Mouse (Mus musculus): ENCODE measurements around the gene Zscan5b. TPM values are rescaled to one million over a fixed set of nuclear protein-coding genes. Genes with fewer than 3 reads are reported as not detected.

The Zscan5b gene
- polyA plus RNA-seq, 1 experiment from 2014 or later: not detected

GRCm38 (mm10) chr7:6283451-6284075 is 61.5 kb downstream of the Zscan5b start:
- peak; percentile 95 for DNase-seq (ENCODE audit: low spot score)
- H3K36me3 ChIP-seq (ENCODE audit: control insufficient read depth, insufficient read depth, low read length): no peaks in the 10 kb centered on the region
- H3K4me3 ChIP-seq (ENCODE audit: low read depth, low read length): peak overlapping the region; percentile 51
- H3K27me3 ChIP-seq (replicated peaks; ENCODE audit: control insufficient read depth, insufficient read depth, low read length): no peaks in the 10 kb centered on the region
- peaks cover 9% of the 10 kb centered on the region; the same call in 1 of the 2 replicates for H3K4me1 ChIP-seq (replicated peaks; ENCODE audit: control insufficient read depth, insufficient read depth, low read length)
- H3K27ac ChIP-seq (ENCODE audit: low read depth): peak overlapping the region; percentile 87
- no peaks in the 10 kb centered on the region for H3K9me3 ChIP-seq (ENCODE audit: control insufficient read depth, low read length)
- peak overlapping the region; percentile 50 for H3K4me2 ChIP-seq (ENCODE audit: low read length)
- WGBS: under 1% methylated on average over 23 of the region's 23 CpGs
- peak; percentile 54 for ATAC-seq (replicated peaks; ENCODE audit: low FRiP score, low TSS enrichment, low read depth)
- peak overlapping the region; percentile 39 for H3K9ac ChIP-seq (ENCODE audit: low read length)

DNA sequence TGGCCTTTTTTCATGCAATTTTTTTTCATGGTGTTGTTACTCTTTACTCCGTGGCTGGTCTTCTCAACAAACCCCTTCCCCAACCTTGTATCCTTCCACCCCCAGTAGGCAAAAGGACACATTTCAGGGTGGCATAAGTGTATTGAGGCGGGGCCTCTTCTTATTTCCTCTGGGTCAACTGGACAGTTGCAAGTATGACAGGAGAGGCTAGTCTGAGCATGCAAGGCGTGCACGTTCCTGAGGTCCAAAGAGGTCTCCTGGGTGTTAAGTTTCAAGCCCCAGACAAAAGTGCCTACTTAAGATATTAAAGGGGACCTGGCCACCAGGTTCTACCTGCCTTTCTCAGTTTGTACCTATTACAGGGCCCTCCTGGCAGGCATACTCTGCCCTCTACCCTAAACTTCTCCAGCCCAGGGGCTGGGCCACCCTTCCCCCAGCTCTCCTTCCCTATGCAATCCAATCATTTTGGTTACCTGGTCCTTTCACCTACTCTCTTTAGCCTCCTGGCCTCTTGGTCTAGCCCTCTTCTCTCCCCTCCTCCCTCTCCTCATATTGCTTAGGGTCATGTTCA is 62.4 kb downstream of the Zscan5b start:
- Histone ChIP-seq H3K27ac (ENCODE audit: low read depth) (no peak overlapping the region), H3K4me2 (ENCODE audit: low read length) (no peak overlapping the region)
- no peak for ATAC-seq (replicated peaks; ENCODE audit: low FRiP score, low TSS enrichment, low read depth)

GRCm38 (mm10) chr7:6285366-6285765 is 63.3 kb downstream of the Zscan5b start:
- no peak overlapping the region for H3K9ac ChIP-seq (ENCODE audit: low read length)
- H3K27me3 ChIP-seq (replicated peaks; ENCODE audit: control insufficient read depth, insufficient read depth, low read length): no peaks in the 10 kb centered on the region
- H3K9me3 ChIP-seq (ENCODE audit: control insufficient read depth, low read length): no peaks in the 10 kb centered on the region
- peak overlapping the region; percentile 38; the same call in 1 of the 2 replicates for H3K4me3 ChIP-seq (ENCODE audit: low read depth, low read length)
- WGBS: 84% methylated on average over 6 of the region's 6 CpGs
- H3K4me2 ChIP-seq (ENCODE audit: low read length): peak overlapping the region; percentile 49; the same call in 1 of the 2 replicates
- ATAC-seq (replicated peaks; ENCODE audit: low FRiP score, low TSS enrichment, low read depth) (no peak), DNase-seq (ENCODE audit: low spot score) (no peak)
- peaks cover 9% of the 10 kb centered on the region; the same call in 1 of the 2 replicates for H3K4me1 ChIP-seq (replicated peaks; ENCODE audit: control insufficient read depth, insufficient read depth, low read length)
- H3K36me3 ChIP-seq (ENCODE audit: control insufficient read depth, insufficient read depth, low read length): no peaks in the 10 kb centered on the region
- no peak overlapping the region for H3K27ac ChIP-seq (ENCODE audit: low read depth)

More for the DNA sequence above, 62.4 kb downstream of the Zscan5b start:
- no peak for DNase-seq (ENCODE audit: low spot score)
- Histone ChIP-seq H3K9me3 (ENCODE audit: control insufficient read depth, low read length) (no peaks in the 10 kb centered on the region), H3K4me1 (replicated peaks; ENCODE audit: control insufficient read depth, insufficient read depth, low read length) (peaks cover 9% of the 10 kb centered on the region; the same call in 1 of the 2 replicates), H3K36me3 (ENCODE audit: control insufficient read depth, insufficient read depth, low read length) (no peaks in the 10 kb centered on the region), H3K27me3 (replicated peaks; ENCODE audit: control insufficient read depth, insufficient read depth, low read length) (no peaks in the 10 kb centered on the region), H3K9ac (ENCODE audit: low read length) (no peak overlapping the region), H3K4me3 (ENCODE audit: low read depth, low read length) (no peak overlapping the region)
- 81% methylated on average over 4 of the region's 4 CpGs for WGBS

- DNase-seq (ENCODE audit: low spot score) (peak; percentile 97), ATAC-seq (replicated peaks; ENCODE audit: low FRiP score, low TSS enrichment, low read depth) (peak; percentile 80)
- no peaks in the 10 kb centered on the region for H3K27me3 ChIP-seq (replicated peaks; ENCODE audit: control insufficient read depth, insufficient read depth, low read length)
- 0 out of 2 replicates have a peak, but pooled peaks cover 4% of the 10 kb centered on the region for H3K36me3 ChIP-seq (ENCODE audit: control insufficient read depth, insufficient read depth, low read length)
- H3K27ac ChIP-seq (ENCODE audit: low read depth): peak within 1 kb of the TSS; percentile 52
- peak within 1 kb of the TSS; percentile 49 for H3K4me2 ChIP-seq (ENCODE audit: low read length)
- H3K9me3 ChIP-seq (ENCODE audit: control insufficient read depth, low read length): no peaks in the 10 kb centered on the region
- H3K9ac ChIP-seq (ENCODE audit: low read length): peak within 1 kb of the TSS; percentile 38
- H3K4me3 ChIP-seq (ENCODE audit: low read depth, low read length): peak within 1 kb of the TSS; percentile 38
- peaks cover 9% of the 10 kb centered on the region; the same call in 1 of the 2 replicates for H3K4me1 ChIP-seq (replicated peaks; ENCODE audit: control insufficient read depth, insufficient read depth, low read length)
- 3% methylated on average over 50 of the region's 50 CpGs for WGBS
Measured at GRCm38 (mm10) chr7:6285842-6286705, 64.0 kb downstream of the Zscan5b start, which contains the start of gene Zfp667. Zfp667 (plus strand) TSS chr7:6286579.

DNA sequence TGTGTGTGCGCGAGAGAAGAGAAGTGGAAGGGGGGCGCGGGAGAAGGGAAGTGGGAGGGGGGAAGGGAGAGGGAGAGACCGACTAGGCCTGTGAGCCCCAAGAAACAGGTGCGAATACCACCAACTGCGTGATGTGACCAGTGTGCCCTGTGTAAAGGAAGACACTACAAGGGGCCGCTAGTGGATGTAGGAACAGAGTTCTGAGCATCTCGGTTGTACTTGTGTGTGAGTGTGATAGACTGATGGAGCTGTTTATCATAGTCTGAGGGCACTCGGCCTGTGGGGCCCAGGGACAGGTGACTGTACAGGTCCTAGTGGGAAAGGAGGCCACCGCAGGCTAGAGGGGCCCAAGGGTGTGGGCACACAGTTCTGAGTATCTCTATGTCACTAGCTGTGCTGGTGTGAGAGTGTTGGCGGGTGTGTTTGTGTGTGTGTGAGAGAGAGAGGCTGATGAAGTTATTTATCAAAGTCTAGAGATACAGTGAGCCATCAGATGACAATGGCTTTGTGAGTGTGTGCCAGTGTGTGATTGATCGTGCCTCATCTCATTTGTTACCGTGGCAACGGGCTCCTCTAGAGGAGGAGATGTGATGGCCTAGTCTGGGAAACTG is 64.9 kb downstream of the Zscan5b start:
- ATAC-seq (replicated peaks; ENCODE audit: low FRiP score, low TSS enrichment, low read depth): peak; percentile 10; the same call in 1 of the 2 replicates
- Histone ChIP-seq H3K9me3 (ENCODE audit: control insufficient read depth, low read length) (no peaks in the 10 kb centered on the region), H3K4me1 (replicated peaks; ENCODE audit: control insufficient read depth, insufficient read depth, low read length) (peaks cover 9% of the 10 kb centered on the region; the same call in 1 of the 2 replicates), H3K4me3 (ENCODE audit: low read depth, low read length) (peak overlapping the region; percentile 38), H3K27me3 (replicated peaks; ENCODE audit: control insufficient read depth, insufficient read depth, low read length) (no peaks in the 10 kb centered on the region), H3K36me3 (ENCODE audit: control insufficient read depth, insufficient read depth, low read length) (0 out of 2 replicates have a peak, but pooled peaks cover 4% of the 10 kb centered on the region), H3K9ac (ENCODE audit: low read length) (peak overlapping the region; percentile 34), H3K27ac (ENCODE audit: low read depth) (no peak overlapping the region), H3K4me2 (ENCODE audit: low read length) (peak overlapping the region; percentile 49)
- DNase-seq (ENCODE audit: low spot score): peak; percentile 60
- 24% methylated on average over 15 of the region's 15 CpGs for WGBS

Other genes starting within 250 kb of the Zscan5b start
- not detected in 2 replicates for gene Vmn1r65, start 211.3 kb upstream of the Zscan5b start, polyA plus RNA-seq (2014; fragmentation: Nextera tagmentation; extraction: Ambion mirVana)
- gene Nlrp4c, start 177.1 kb upstream of the Zscan5b start, polyA plus RNA-seq (2014; fragmentation: Nextera tagmentation; extraction: Ambion mirVana): not detected in 2 replicates
- gene Zfp787, start 66.3 kb upstream of the Zscan5b start, polyA plus RNA-seq (2014; fragmentation: Nextera tagmentation; extraction: Ambion mirVana): 14.2 and 14.6 TPM in 2 replicates
- gene Zfp444, start 50.1 kb upstream of the Zscan5b start, polyA plus RNA-seq (2014; fragmentation: Nextera tagmentation; extraction: Ambion mirVana): 49.9 and 54.0 TPM in 2 replicates
- not detected in 2 replicates for gene Galp, start 25.2 kb upstream of the Zscan5b start, polyA plus RNA-seq (2014; fragmentation: Nextera tagmentation; extraction: Ambion mirVana)
- gene Epp13, start 30.4 kb downstream of the Zscan5b start, polyA plus RNA-seq (2014; fragmentation: Nextera tagmentation; extraction: Ambion mirVana): not detected in 2 replicates
- gene Zfp667, start 64.3 kb downstream of the Zscan5b start, polyA plus RNA-seq (2014; fragmentation: Nextera tagmentation; extraction: Ambion mirVana): 5.7 and 7.9 TPM in 2 replicates
- gene Zfp583, start 109.0 kb downstream of the Zscan5b start, polyA plus RNA-seq (2014; fragmentation: Nextera tagmentation; extraction: Ambion mirVana): 4.0 and 5.3 TPM in 2 replicates
- 1.5 and 2.1 TPM in 2 replicates for gene Gm3854, start 121.5 kb downstream of the Zscan5b start, polyA plus RNA-seq (2014; fragmentation: Nextera tagmentation; extraction: Ambion mirVana)
- gene Zfp78, start 141.0 kb downstream of the Zscan5b start, polyA plus RNA-seq (2014; fragmentation: Nextera tagmentation; extraction: Ambion mirVana): 2.0 and 2.1 TPM in 2 replicates
- 8.3 and 10.2 TPM in 2 replicates for gene Zfp28, start 161.0 kb downstream of the Zscan5b start, polyA plus RNA-seq (2014; fragmentation: Nextera tagmentation; extraction: Ambion mirVana)
- gene Smim17, start 176.4 kb downstream of the Zscan5b start, polyA plus RNA-seq (2014; fragmentation: Nextera tagmentation; extraction: Ambion mirVana): 0.31 and 0.38 TPM in 2 replicates
- gene Gm20715, start 188.0 kb downstream of the Zscan5b start, polyA plus RNA-seq (2014; fragmentation: Nextera tagmentation; extraction: Ambion mirVana): not detected in 2 replicates
- gene Olfr1344, start 216.4 kb downstream of the Zscan5b start, polyA plus RNA-seq (2014; fragmentation: Nextera tagmentation; extraction: Ambion mirVana): not detected in 2 replicates
- gene Olfr1336, start 233.9 kb downstream of the Zscan5b start, polyA plus RNA-seq (2014; fragmentation: Nextera tagmentation; extraction: Ambion mirVana): not detected in 2 replicates
- not detected in 2 replicates for gene Olfr1346, start 244.8 kb downstream of the Zscan5b start, polyA plus RNA-seq (2014; fragmentation: Nextera tagmentation; extraction: Ambion mirVana)